Mouse (Mus musculus) intestine, embryonic 16.5 days (tissue): ENCODE data around the gene Fbxo36. TPM values are rescaled to one million over a fixed set of nuclear protein-coding genes. Genes with fewer than 3 reads are reported as not detected.

Source experiments
- ATAC-seq: fragments of 200-750 bp; cut with Nextera tagmentation; 2 replicates; pipeline ENCODE4 v1.8.0; 2017; ENCODE audit warnings: moderate TSS enrichment, moderate library complexity
- H3K27ac ChIP-seq: fragments of 300-500 bp; sonication (generic); 2 replicates; pipeline ENCODE4 v1.5.1; 2014; ENCODE audit warnings: mild to moderate bottlenecking, low read length
- H3K27me3 ChIP-seq: fragments of 300-500 bp; sonication (generic); replicated peaks from 2 replicates; pipeline ENCODE4 v1.6.1; 2014; ENCODE audit warnings: low read length, control low read depth, mixed read lengths; ENCODE audit not compliant: control insufficient read depth, insufficient read depth
- H3K36me3 ChIP-seq: fragments of 300-500 bp; sonication (generic); 2 replicates; pipeline ENCODE4 v1.6.1; 2014; ENCODE audit warnings: low read length, control low read depth; ENCODE audit not compliant: control insufficient read depth, insufficient read depth
- H3K4me1 ChIP-seq: fragments of 300-500 bp; sonication (generic); 2 replicates; pipeline ENCODE4 v1.6.1; 2014; ENCODE audit warnings: low read length, control low read depth, mixed read lengths; ENCODE audit not compliant: control insufficient read depth, insufficient read depth
- H3K4me2 ChIP-seq: fragments of 300-500 bp; sonication (generic); 2 replicates; pipeline ENCODE4 v1.6.1; 2014; ENCODE audit warnings: low read depth, low read length, control low read depth
- H3K4me3 ChIP-seq: fragments of 300-500 bp; sonication (generic); 2 replicates; pipeline ENCODE4 v1.5.1; 2014; ENCODE audit warnings: mild to moderate bottlenecking, low read length
- H3K9ac ChIP-seq: fragments of 300-500 bp; sonication (generic); 2 replicates; pipeline ENCODE4 v1.6.1; 2014; ENCODE audit warnings: low read depth, low read length
- H3K9me3 ChIP-seq: fragments of 300-500 bp; sonication (generic); 2 replicates; pipeline ENCODE4 v1.6.1; 2016; ENCODE audit warnings: low read length, control low read depth; ENCODE audit not compliant: control insufficient read depth
- WGBS: fragments of 180-500 bp; shearing (Covaris S2); extraction: QIAGEN DNeasy Blood & Tissue Kit; methylation state at CpG from one replicate; pipeline ENCODE4 v1.1.7; 2014; 5-methylcytosine and 5-hydroxymethylcytosine counted together
- polyA plus RNA-seq: library from polyadenylated mRNA; unstranded; fragments of >200 nt; fragmentation: Nextera tagmentation; extraction: Ambion mirVana; gene quantifications from 2 replicates; pipeline ENCODE4 v1.2.1, GENCODE M21; 2015

Gene Fbxo36
- polyA plus RNA-seq, 1 experiment from 2014 or later, result 17.1 TPM

GRCm38 (mm10) chr1:84925599-84925998 is 86.0 kb downstream of the Fbxo36 start:
- Histone ChIP-seq H3K4me3 (no peak overlapping the region), H3K27ac (no peak overlapping the region), H3K9ac (no peak overlapping the region), H3K4me1 (no peaks in the 10 kb centered on the region), H3K9me3 (no peaks in the 10 kb centered on the region), H3K27me3 (no peaks in the 10 kb centered on the region), H3K4me2 (no peak overlapping the region), H3K36me3 (no peaks in the 10 kb centered on the region)
- WGBS, result 75% methylated on average over 9 of the region's 9 CpGs
- ATAC-seq, result no peak

GRCm38 (mm10) chr1:84933472-84934150 is 94.0 kb downstream of the Fbxo36 start:
- peaks cover 2% of the 10 kb centered on the region; the same call in 1 of the 2 replicates for H3K4me1 ChIP-seq
- ATAC-seq, result no peak
- 12% methylated on average over 22 of the region's 22 CpGs for WGBS

GRCm38 (mm10) chr1:84934151-84934502 is 94.5 kb downstream of the Fbxo36 start:
- Histone ChIP-seq H3K36me3 (no peaks in the 10 kb centered on the region), H3K4me2 (peak overlapping the region; percentile 92), H3K4me1 (peaks cover 2% of the 10 kb centered on the region; the same call in 1 of the 2 replicates), H3K9ac (peak overlapping the region; percentile 41; the same call in 1 of the 2 replicates), H3K9me3 (no peaks in the 10 kb centered on the region), H3K27me3 (peaks cover 25% of the 10 kb centered on the region), H3K27ac (no peak overlapping the region), H3K4me3 (peak overlapping the region; percentile 53)
- no peak; the same call in 1 of the 2 replicates for ATAC-seq
- WGBS, result under 1% methylated on average over 12 of the region's 12 CpGs

More at GRCm38 (mm10) chr1:84933472-84934150, 94.0 kb downstream of the Fbxo36 start:
- Histone ChIP-seq H3K36me3 (no peaks in the 10 kb centered on the region), H3K9me3 (no peaks in the 10 kb centered on the region), H3K4me3 (peak overlapping the region; percentile 53), H3K9ac (no peak overlapping the region), H3K27me3 (peaks cover 25% of the 10 kb centered on the region), H3K4me2 (peak overlapping the region; percentile 92), H3K27ac (no peak overlapping the region)

- under 1% methylated on average over 57 of the region's 59 CpGs for WGBS
- Histone ChIP-seq H3K4me3 (peak within 1 kb of the TSS; percentile 53), H3K4me1 (peaks cover 2% of the 10 kb centered on the region; the same call in 1 of the 2 replicates), H3K4me2 (peak within 1 kb of the TSS; percentile 92), H3K27me3 (peaks cover 25% of the 10 kb centered on the region), H3K36me3 (no peaks in the 10 kb centered on the region), H3K9me3 (no peaks in the 10 kb centered on the region), H3K27ac (no peak within 1 kb of the TSS), H3K9ac (peak within 1 kb of the TSS; percentile 41; the same call in 1 of the 2 replicates)
- peak; percentile 76 for ATAC-seq
These were observed 95.1 kb downstream of the Fbxo36 start, which contains the start of gene Slc16a14 for GRCm38 (mm10) chr1:84934503-84935333. Gene Slc16a14 (minus strand): TSS chr1:84935134.

GRCm38 (mm10) chr1:84935668-84936067 is 96.0 kb downstream of the Fbxo36 start:
- Histone ChIP-seq H3K4me2 (no peak overlapping the region), H3K4me3 (no peak overlapping the region), H3K36me3 (no peaks in the 10 kb centered on the region), H3K4me1 (peaks cover 2% of the 10 kb centered on the region; the same call in 1 of the 2 replicates), H3K9ac (no peak overlapping the region), H3K27me3 (peaks cover 25% of the 10 kb centered on the region), H3K27ac (no peak overlapping the region), H3K9me3 (no peaks in the 10 kb centered on the region)
- WGBS, result 65% methylated on average over 9 of the region's 9 CpGs
- ATAC-seq, result no peak

GRCm38 (mm10) chr1:84936716-84937510 is 97.3 kb downstream of the Fbxo36 start:
- Histone ChIP-seq H3K4me3 (no peak overlapping the region), H3K36me3 (no peaks in the 10 kb centered on the region), H3K27me3 (peaks cover 25% of the 10 kb centered on the region), H3K9ac (no peak overlapping the region), H3K4me1 (peaks cover 2% of the 10 kb centered on the region; the same call in 1 of the 2 replicates), H3K4me2 (no peak overlapping the region), H3K9me3 (no peaks in the 10 kb centered on the region), H3K27ac (no peak overlapping the region)
- 89% methylated on average over 19 of the region's 19 CpGs for whole genome bisulfite sequencing
- ATAC-seq, result no peak

- Histone ChIP-seq H3K9ac (no peak overlapping the region), H3K4me3 (no peak overlapping the region), H3K27me3 (peaks cover 14% of the 10 kb centered on the region), H3K4me1 (peaks cover 2% of the 10 kb centered on the region; the same call in 1 of the 2 replicates), H3K36me3 (no peaks in the 10 kb centered on the region), H3K4me2 (no peak overlapping the region), H3K9me3 (no peaks in the 10 kb centered on the region), H3K27ac (no peak overlapping the region)
- no peak for ATAC-seq
- WGBS, result 71% methylated on average over 4 of the region's 4 CpGs
These were observed 99.8 kb downstream of the Fbxo36 start for GRCm38 (mm10) chr1:84939466-84939865.

GRCm38 (mm10) chr1:84940322-84940721 is 100.7 kb downstream of the Fbxo36 start:
- no peak overlapping the region for H3K4me3 ChIP-seq
- H3K36me3 ChIP-seq, result no peaks in the 10 kb centered on the region
- H3K4me2 ChIP-seq, result no peak overlapping the region
- no peak overlapping the region for H3K9ac ChIP-seq
- H3K9me3 ChIP-seq, result no peaks in the 10 kb centered on the region
- 82% methylated on average over 2 of the region's 2 CpGs for WGBS
- ATAC-seq, result no peak
- no peak overlapping the region for H3K27ac ChIP-seq
- H3K27me3 ChIP-seq, result 0 out of 2 replicates have a peak, but pooled peaks cover 7% of the 10 kb centered on the region
- no peaks in the 10 kb centered on the region for H3K4me1 ChIP-seq

- H3K4me2 ChIP-seq, result no peak overlapping the region
- no peak for ATAC-seq
- no peaks in the 10 kb centered on the region for H3K36me3 ChIP-seq
- H3K27me3 ChIP-seq, result no peaks in the 10 kb centered on the region
- no peaks in the 10 kb centered on the region for H3K9me3 ChIP-seq
- no peak overlapping the region for H3K4me3 ChIP-seq
- H3K27ac ChIP-seq, result no peak overlapping the region
- H3K9ac ChIP-seq, result no peak overlapping the region
- H3K4me1 ChIP-seq, result no peaks in the 10 kb centered on the region
These were observed 103.0 kb downstream of the Fbxo36 start for GRCm38 (mm10) chr1:84942666-84943065.
